Mouse (Mus musculus) stomach, embryonic 16.5 days (tissue): Measurements from ENCODE around the gene Snx30. TPM values are rescaled to one million over a fixed set of nuclear protein-coding genes. Genes with fewer than 3 reads are reported as not detected.

Experiments used
- ATAC-seq: fragments of 200-750 bp; cut with Nextera tagmentation; 2 replicates; pipeline ENCODE4 v1.8.0; 2017; ENCODE audit warnings: moderate number of reproducible peaks, moderate TSS enrichment; ENCODE audit not compliant: insufficient read depth, low FRiP score
- H3K27ac ChIP-seq: fragments of 300-500 bp; sonication (generic); 2 replicates; pipeline ENCODE4 v1.5.1; 2014; ENCODE audit warnings: low read length
- H3K27me3 ChIP-seq: fragments of 300-500 bp; sonication (generic); 2 replicates; pipeline ENCODE4 v1.6.1; 2014; ENCODE audit warnings: low read length, control low read depth, mixed read lengths; ENCODE audit not compliant: control insufficient read depth, insufficient read depth
- H3K36me3 ChIP-seq: fragments of 300-500 bp; sonication (generic); 2 replicates; pipeline ENCODE4 v1.6.1; 2014; ENCODE audit warnings: low read length; ENCODE audit not compliant: control insufficient read depth, insufficient read depth
- H3K4me1 ChIP-seq: fragments of 300-500 bp; sonication (generic); 2 replicates; pipeline ENCODE4 v1.6.1; 2014; ENCODE audit warnings: low read length, control low read depth, mixed read lengths; ENCODE audit not compliant: control insufficient read depth, insufficient read depth
- H3K4me2 ChIP-seq: fragments of 300-500 bp; sonication (generic); 2 replicates; pipeline ENCODE4 v1.6.1; 2014; ENCODE audit warnings: low read depth, low read length, mixed read lengths
- H3K4me3 ChIP-seq: fragments of 300-500 bp; sonication (generic); replicated peaks from 2 replicates; pipeline ENCODE4 v1.5.1; 2014; ENCODE audit warnings: mild to moderate bottlenecking, low read length
- H3K9ac ChIP-seq: fragments of 300-500 bp; sonication (generic); 2 replicates; pipeline ENCODE4 v1.6.1; 2014; ENCODE audit warnings: low read length
- H3K9me3 ChIP-seq: fragments of 300-500 bp; sonication (generic); replicated peaks from 2 replicates; pipeline ENCODE4 v1.6.1; 2016; ENCODE audit warnings: low read length, control low read depth; ENCODE audit not compliant: control insufficient read depth
- WGBS: fragments of 180-500 bp; shearing (Covaris S2); extraction: QIAGEN DNeasy Blood & Tissue Kit; methylation state at CpG from one replicate; pipeline ENCODE4 v1.1.7; 2014; 5-methylcytosine and 5-hydroxymethylcytosine counted together
- polyA plus RNA-seq: library from polyadenylated mRNA; unstranded; fragments of >200 nt; fragmentation: Nextera tagmentation; extraction: Ambion mirVana; gene quantifications from 2 replicates; pipeline ENCODE4 v1.2.1, GENCODE M21; 2015

Gene Snx30
- polyA plus RNA-seq, 1 experiment from 2014 or later = 4.9 TPM

DNA sequence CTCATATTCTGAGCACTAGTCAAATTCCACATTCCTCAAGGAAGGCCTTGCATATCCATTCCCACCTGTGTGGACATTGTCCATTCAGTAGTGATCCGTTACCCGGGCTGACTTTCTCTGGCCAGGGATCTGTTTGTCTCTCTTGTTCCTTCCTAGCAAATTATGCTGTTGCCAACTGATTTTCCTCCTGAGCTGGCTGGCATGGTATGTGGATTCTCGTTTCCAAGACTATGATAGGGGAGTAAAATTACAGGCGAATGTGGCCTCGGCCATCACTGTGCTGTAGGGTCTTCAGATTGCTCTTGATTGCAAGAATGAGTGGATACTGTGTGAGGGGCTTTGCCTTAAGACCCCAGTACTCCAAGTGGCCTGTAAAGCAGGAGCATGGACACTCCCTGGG, 20.7 kb downstream of the Snx30 start:
- Histone ChIP-seq H3K27me3 (no peaks in the 10 kb centered on the region), H3K36me3 (no peaks in the 10 kb centered on the region), H3K9me3 (no peaks in the 10 kb centered on the region), H3K4me1 (peaks cover 6% of the 10 kb centered on the region; the same call in 1 of the 2 replicates), H3K4me2 (no peak overlapping the region), H3K9ac (no peak overlapping the region), H3K4me3 (no peak overlapping the region), H3K27ac (no peak overlapping the region)
- ATAC-seq = no peak
- 92% methylated on average over 5 of the region's 5 CpGs for WGBS

GRCm38 (mm10) chr4:59829072-59829471, 23.4 kb downstream of the Snx30 start:
- no peak for ATAC-seq
- Histone ChIP-seq H3K4me1 (peaks cover 6% of the 10 kb centered on the region; the same call in 1 of the 2 replicates), H3K4me2 (no peak overlapping the region), H3K36me3 (no peaks in the 10 kb centered on the region), H3K27me3 (no peaks in the 10 kb centered on the region), H3K4me3 (no peak overlapping the region), H3K9ac (no peak overlapping the region), H3K9me3 (no peaks in the 10 kb centered on the region), H3K27ac (no peak overlapping the region)
- WGBS = 55% methylated on average over 4 of the region's 4 CpGs

DNA sequence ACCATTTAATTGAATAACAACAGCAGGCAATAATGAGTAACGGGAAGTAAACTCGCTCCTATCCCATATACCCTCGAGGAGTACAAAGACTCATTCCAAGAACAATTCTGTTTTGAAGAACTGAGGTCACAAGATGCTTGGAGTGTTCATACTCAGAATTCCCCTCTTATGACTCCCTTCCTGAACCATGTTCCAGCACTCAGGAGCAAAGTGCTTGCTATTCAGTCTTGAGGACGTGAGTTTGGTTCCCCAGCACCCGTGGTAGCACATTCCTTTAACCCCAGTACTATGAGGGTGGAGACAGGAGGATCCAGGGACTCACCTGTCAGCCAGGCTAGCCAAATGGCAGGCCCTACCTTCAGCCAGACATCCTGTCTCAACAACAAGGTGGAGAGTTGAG, 25.4 kb downstream of the Snx30 start:
- no peak for ATAC-seq
- Histone ChIP-seq H3K27me3 (no peaks in the 10 kb centered on the region), H3K36me3 (no peaks in the 10 kb centered on the region), H3K9ac (no peak overlapping the region), H3K4me2 (no peak overlapping the region), H3K4me3 (no peak overlapping the region), H3K9me3 (no peaks in the 10 kb centered on the region), H3K27ac (no peak overlapping the region), H3K4me1 (peaks cover 6% of the 10 kb centered on the region; the same call in 1 of the 2 replicates)
- 70% methylated on average over 5 of the region's 5 CpGs for WGBS

GRCm38 (mm10) chr4:59832810-59833209, 27.2 kb downstream of the Snx30 start:
- no peak overlapping the region for H3K9ac ChIP-seq
- H3K9me3 ChIP-seq = no peaks in the 10 kb centered on the region
- no peaks in the 10 kb centered on the region for H3K27me3 ChIP-seq
- WGBS = 57% methylated on average over 6 of the region's 6 CpGs
- ATAC-seq = no peak
- H3K36me3 ChIP-seq = no peaks in the 10 kb centered on the region
- H3K4me3 ChIP-seq = no peak overlapping the region
- H3K4me2 ChIP-seq = no peak overlapping the region
- H3K27ac ChIP-seq = no peak overlapping the region
- peaks cover 6% of the 10 kb centered on the region; the same call in 1 of the 2 replicates for H3K4me1 ChIP-seq

DNA sequence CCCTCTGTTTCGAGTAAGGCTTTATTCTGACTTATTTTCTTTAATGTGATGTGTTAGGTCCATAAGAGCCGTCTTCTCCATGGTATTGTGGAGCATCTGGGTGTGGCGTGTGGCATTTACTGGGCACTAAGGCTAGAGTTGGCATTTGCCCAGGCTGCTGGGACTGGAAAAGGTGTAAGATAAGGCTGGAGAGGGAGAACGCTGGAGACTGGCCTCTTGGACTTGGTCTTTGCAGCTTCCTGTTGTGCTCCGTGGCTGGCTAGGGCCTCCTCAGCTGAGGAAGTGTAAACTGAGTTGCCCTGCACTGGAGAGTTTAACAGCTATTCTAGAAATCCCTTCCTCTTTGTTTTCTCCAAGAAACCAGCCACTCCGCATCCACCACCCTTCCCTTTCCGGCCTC, 32.0 kb downstream of the Snx30 start:
- Histone ChIP-seq H3K4me3 (no peak overlapping the region), H3K9ac (no peak overlapping the region), H3K4me1 (no peaks in the 10 kb centered on the region; the same call in 1 of the 2 replicates), H3K27ac (no peak overlapping the region), H3K9me3 (no peaks in the 10 kb centered on the region), H3K4me2 (no peak overlapping the region), H3K27me3 (no peaks in the 10 kb centered on the region), H3K36me3 (no peaks in the 10 kb centered on the region)
- 64% methylated on average over 7 of the region's 7 CpGs for WGBS
- no peak for ATAC-seq

DNA sequence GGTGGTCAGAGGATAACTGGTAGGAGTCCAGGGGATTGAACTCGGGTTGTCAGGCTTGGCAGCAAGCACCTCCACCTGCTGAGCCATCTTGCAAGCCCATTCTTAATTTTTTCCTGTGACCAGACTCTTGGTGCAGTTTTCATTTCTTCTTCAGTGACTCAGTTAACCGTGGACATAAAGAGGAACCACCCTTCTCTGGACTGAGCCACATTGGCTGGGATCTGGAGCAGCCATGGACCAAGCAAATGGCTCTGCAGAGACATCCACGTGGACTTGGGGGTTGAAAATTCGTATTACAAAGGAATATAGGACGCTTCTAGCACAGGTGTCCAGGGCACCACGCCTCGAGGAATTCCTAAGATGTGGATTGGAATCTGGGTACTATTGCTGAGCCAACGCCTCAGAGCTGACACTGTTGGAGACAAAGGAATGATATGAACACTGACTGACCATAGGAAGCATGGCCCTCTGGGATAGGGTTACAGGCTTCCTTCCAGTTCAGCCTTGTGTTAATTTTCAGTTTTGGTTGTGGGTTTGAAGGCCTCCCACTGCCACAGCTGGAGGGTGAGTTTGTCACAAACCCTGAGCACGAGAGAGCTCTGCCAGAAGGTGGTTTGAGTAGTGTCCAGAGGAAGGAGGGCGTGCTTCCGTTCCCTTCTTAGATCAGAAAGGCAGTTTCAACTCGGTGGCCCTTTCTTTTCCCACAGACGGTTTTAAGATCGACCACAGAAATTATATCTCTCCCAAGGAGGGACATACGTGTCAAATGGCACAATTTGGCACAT, 39.0 kb downstream of the Snx30 start:
- no peak for ATAC-seq
- no peaks in the 10 kb centered on the region for H3K36me3 ChIP-seq
- no peak overlapping the region for H3K9ac ChIP-seq
- 79% methylated on average over 15 of the region's 15 CpGs for WGBS
- no peak overlapping the region for H3K27ac ChIP-seq
- H3K4me2 ChIP-seq = no peak overlapping the region
- no peaks in the 10 kb centered on the region for H3K9me3 ChIP-seq
- no peak overlapping the region for H3K4me3 ChIP-seq
- H3K4me1 ChIP-seq = no peaks in the 10 kb centered on the region
- no peaks in the 10 kb centered on the region for H3K27me3 ChIP-seq

- no peaks in the 10 kb centered on the region for H3K36me3 ChIP-seq
- ATAC-seq = no peak
- H3K4me2 ChIP-seq = no peak overlapping the region
- H3K4me3 ChIP-seq = no peak overlapping the region
- no peak overlapping the region for H3K9ac ChIP-seq
- 81% methylated on average over 3 of the region's 3 CpGs for WGBS
- no peaks in the 10 kb centered on the region for H3K9me3 ChIP-seq
- H3K27me3 ChIP-seq = no peaks in the 10 kb centered on the region
- H3K4me1 ChIP-seq = no peaks in the 10 kb centered on the region
- H3K27ac ChIP-seq = no peak overlapping the region
Observed at GRCm38 (mm10) chr4:59845245-59845637, 39.6 kb downstream of the Snx30 start.

DNA sequence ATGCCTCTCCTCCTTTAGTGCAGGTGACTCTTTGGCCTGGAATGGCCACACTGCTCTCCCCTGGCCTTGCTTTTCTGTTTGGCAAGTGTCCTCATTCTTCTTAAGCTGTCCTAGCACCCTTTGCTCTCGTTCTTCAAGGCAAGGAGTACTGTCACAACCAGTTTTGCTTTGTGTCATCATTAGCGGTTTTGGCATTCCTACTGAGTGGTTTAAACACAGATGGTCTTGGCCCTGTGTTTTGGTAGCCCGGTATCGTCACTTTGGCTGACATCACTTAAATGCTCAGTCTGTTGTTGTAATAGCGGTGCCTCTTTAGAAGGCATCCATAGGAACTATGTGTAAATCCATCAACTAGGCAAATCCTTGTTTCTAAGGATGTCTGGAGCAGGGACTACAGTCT, 41.8 kb downstream of the Snx30 start:
- H3K4me3 ChIP-seq = no peak overlapping the region
- no peak overlapping the region for H3K27ac ChIP-seq
- no peak for ATAC-seq
- no peaks in the 10 kb centered on the region for H3K27me3 ChIP-seq
- no peak overlapping the region for H3K9ac ChIP-seq
- no peaks in the 10 kb centered on the region for H3K4me1 ChIP-seq
- no peaks in the 10 kb centered on the region for H3K36me3 ChIP-seq
- no peaks in the 10 kb centered on the region for H3K9me3 ChIP-seq
- WGBS = 86% methylated on average over 5 of the region's 5 CpGs
- H3K4me2 ChIP-seq = no peak overlapping the region

DNA sequence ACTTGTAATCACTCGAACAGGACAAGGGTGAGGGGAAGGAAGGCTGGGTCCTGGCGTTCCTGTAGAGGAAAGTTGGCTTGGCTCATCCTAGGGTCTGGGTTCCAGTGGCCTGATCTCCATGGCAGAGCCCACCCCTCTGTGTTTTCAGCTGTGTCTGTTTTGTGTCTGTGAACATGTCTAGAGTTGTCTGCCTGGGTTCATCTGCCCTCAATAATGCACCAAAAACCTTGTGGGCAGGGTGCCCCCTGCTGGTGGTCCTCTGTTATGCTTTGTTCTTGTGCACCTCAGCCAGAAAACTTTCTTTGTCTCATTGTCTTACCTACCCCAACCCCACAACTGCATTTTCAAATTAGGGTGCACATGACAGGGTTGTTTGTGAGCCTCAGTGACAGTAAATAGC, 44.5 kb downstream of the Snx30 start:
- Histone ChIP-seq H3K27ac (no peak overlapping the region), H3K4me1 (no peaks in the 10 kb centered on the region), H3K9me3 (no peaks in the 10 kb centered on the region), H3K4me2 (no peak overlapping the region), H3K36me3 (no peaks in the 10 kb centered on the region), H3K9ac (no peak overlapping the region), H3K27me3 (no peaks in the 10 kb centered on the region), H3K4me3 (no peak overlapping the region)
- ATAC-seq = no peak
- 61% methylated on average over 2 of the region's 2 CpGs for WGBS
